Mouse (Mus musculus): ENCODE data around the gene Fzd2.
A peak's percentile ranks its signal among the peaks of the same experiment; 100 is the strongest.
"Not testable (repeated sequence)": the region's sequence is repeated elsewhere in the genome, so short reads cannot be mapped to it uniquely, and the experiment has no call there.

The Fzd2 gene

DNA sequence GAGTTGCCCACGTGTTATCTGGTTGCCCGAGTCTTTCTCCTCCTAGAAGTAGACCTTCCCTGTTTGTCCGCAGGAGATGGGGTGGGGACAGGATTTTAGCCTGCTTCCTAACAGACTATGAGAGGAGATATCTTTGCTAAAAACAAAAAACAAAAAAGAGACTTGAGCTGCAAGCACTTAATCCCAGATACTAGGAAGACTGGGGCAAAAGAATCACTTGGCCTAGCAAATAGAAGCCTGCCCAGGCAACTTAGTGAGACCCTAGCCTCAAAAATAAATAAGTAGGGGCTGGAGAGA is 24.2 kb upstream of the Fzd2 start:
- no peak for DNase-seq (ENCODE audit: inconsistent age in 2 of 2, low spot score in 1 of 2)

DNA sequence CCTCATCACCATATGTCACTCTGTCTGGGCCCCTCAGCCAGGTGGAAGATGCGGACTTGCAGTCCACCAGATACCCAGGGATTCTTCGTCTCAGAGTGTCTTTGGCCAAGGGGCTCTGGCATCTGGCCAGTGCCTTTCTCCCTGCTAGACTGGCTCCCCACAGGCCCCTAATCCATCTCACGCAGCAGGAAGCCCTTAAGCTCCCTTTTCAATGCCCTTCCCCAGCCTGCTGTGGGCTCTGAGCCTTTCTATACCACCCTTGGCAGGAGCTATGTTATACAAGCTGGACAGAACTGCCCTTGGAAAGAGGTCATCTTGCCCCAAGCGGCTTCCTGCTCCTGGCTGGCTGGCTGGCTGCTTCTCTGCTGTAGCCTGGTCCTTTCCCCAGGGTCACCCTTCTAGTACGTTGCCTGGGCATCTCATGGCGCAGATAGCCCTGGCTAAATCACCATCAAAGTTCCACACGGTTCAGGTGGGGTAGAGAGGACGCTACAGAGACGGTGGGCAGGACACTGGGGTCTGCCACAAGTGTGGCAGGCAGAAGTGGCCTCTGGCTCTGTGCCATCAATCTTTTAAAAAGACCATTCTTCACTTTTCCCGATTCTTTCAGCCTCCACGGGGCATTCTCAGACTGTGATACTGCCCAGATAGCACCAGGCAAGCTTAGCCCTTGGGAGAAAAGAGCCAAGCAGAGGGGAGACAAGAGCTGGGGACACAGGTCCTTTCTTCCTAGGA is 22.7 kb upstream of the Fzd2 start:
- no peak for DNase-seq (ENCODE audit: inconsistent age in 2 of 2, low spot score in 1 of 2)

DNA sequence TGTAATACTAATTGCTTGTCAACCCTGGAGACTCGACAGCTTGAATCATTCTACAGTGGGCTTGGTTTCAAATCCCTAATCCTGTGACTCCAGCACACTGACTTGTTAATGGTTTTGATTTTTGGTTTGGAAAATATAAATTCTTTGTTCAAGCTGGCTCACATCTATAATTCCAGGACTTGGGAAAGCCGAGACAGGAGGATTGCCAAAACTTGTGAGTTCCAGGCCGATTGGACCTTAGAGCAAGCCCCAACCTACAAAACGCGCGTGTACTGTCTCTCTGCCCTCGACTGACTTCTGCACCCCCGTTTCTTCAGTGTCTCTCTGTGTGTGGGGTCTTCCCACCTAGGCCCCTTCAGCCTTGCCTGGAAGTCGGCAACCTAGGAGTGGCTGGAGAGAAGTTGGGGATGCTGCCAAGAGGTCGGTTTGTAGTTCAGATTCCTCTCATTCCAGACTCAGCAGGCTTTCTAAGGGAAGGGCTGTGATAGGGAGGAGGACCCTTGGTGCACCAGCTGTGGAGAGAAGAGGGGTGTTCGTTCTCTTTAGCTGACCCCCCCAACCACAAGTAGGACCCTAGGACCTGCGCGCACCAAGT is 22.1 kb upstream of the Fzd2 start:
- DNase-seq (ENCODE audit: inconsistent age in 2 of 2, low spot score in 1 of 2): no peak

DNA sequence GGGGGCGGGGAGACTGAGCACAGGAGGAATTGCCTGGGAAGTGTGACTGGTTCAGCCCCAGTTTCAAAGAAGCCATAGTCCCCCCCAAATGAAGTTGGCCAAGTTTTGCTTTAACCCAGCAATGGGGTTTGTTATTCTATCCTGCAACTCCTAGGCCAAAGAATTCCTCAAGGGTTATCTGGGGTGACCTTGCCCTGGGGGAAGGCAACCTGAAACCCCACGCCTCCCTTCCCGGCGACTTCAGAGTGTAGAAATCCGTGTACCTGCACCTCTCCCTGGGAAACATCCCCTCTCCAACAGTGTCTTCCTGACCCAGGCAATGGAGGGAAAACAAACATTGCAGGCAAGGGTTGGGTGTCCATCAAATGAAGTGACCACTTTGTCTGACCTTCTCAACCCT is 21.5 kb upstream of the Fzd2 start:
- no peak for DNase-seq (ENCODE audit: inconsistent age in 2 of 2, low spot score in 1 of 2)

DNA sequence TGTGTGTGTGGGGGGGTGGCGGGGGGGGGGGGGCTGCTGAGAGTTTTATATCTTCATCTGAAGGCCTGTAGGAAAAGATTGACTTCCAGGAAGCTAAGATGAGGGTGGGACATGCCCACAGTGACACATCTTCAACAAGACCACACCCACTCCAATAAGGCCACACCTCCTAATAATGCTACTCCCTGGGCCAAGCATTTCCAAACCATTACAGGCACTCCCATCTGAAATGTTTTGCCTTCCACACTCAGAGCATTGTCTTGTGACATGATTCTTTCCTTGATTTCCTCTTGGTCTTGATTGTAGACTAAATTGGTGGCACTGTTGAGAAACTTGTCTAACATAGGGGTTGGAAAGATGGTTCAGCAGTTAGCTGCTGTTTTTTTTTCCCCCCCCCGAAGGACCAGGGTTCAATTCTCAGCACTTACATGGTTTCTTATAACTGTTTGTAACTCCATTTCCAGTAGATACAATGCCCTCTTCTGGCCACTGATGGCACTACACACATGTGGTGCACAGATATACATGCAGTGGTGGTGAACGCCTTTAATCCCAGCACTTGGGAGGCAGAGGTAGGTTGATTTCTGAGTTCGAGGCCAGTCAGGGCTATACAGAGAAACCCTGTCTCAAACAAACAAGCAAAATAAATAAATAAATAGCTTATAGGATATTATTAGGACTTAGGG is 17.6 kb upstream of the Fzd2 start:
- DNase-seq (ENCODE audit: inconsistent age in 2 of 2, low spot score in 1 of 2): no peak

DNA sequence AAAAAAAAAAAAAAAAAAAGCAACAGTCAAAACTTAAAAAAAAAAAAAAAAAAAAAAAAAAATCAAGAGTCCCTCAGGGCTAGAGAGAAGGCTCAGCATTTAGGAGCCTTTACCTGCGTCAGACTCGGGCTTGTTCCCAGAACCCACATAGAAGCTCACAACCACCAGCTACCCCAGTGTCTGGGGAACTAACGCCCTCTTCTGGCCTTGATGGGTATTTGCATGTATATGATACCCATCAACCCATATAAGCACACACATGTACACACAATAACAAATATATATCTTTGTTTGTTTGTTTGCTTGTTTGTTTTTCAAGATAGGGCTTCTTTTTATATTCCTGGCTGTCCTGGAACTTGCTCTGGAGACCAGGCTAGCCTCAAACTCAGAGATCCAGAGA is 16.6 kb upstream of the Fzd2 start:
- no peak for DNase-seq (ENCODE audit: inconsistent age in 2 of 2, low spot score in 1 of 2)

DNA sequence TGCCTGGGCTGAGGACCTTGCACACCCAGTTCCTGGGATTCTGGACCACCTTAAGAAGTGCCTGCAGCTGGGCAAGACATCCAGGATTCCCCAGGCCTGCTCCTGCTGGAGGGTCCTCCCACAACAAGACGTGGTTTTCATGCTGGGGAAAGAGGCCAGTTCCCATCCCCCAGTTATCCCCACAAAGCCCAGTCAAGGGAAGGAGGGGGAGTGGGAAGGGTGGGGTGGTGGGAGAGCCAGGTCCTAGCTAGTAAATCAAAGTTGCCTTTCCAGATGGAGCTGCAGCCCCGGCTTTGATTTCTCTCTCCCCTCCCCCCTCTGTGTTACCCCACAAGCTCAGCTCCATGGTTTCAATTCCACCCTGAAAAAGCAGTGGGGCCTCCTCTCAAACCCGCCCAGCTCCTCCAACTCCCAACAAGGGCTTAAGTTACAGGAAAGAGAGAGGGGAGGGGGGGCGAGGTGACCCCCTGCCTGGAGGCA is 8.8 kb upstream of the Fzd2 start:
- DNase-seq (ENCODE audit: inconsistent age in 2 of 2, low spot score in 1 of 2): no peak

DNA sequence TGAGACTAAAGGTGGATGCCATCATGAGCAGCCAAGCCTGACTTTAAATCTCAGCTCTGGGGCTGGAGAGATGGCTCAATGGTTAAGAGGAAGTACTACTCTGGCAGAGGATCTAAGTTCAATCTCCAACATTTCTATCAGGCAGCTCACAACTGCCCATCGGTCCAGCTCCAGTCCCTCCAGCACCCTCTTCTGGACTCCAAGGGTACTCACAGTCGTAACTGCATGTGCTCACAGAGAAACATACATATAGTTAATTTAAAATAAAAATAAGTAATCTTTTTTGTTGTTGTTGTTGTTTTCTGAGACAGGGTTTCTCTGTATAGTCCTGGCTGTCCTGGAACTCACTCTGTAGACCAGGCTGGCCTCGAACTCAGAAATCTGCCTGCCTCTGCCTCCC is 4.3 kb upstream of the Fzd2 start:
- DNase-seq (ENCODE audit: inconsistent age in 2 of 2, low spot score in 1 of 2): no peak

DNA sequence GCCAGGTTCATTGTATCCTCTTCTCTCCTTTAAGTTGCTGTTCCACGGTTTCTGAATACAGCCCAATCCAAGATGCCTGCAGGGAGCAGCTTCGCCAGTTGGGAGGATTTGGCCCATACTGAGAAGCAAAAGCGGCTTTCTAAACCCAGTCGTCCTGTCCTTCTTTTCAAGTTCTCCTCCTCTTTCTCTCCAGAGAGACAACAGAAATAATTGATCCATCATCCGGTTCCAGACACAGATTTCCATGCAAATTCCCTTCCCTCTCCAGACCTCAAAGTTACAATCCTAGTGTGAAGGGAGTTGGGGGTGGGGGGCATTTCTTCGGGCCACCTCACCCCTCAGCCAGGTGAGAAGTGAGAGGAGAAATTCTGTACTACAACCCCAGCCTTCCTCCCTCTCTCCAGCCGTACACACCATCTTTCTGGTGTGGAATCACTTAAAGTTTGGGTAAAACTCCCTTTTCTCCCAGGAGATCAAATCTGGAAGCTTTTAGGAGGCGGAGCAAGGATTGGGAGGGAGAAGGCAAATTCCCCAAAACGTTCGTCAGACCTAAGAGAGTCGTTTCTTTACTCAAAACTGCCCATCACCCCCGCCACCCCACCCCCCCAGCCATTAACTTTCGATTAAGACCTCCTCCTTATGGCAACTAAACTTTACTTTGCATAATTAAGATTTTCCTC is 1.2 kb upstream of the Fzd2 start:
- DNase-seq (ENCODE audit: inconsistent age in 2 of 2, low spot score in 1 of 2): no peak

DNA sequence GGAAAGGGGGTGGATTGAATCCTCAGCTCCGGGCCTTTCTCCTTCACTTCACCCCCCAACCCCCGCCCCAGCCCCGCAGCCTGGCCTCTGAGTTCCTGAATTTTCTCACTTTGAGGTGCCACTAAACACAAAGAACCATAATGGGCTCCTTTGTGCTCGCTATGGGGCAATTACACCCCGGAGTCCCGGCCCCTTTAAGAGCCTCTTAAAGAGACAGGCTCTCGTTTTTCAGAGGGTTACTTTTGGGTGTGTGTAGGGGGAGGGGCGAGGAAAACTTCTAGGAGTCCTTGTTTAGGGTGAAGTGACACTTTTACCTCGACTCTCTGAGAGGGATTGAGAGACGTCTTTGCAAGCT is 723 bp upstream of the Fzd2 start:
- peak; percentile 52 to 84 for DNase-seq (ENCODE audit: inconsistent age in 2 of 2, low spot score in 1 of 2)

DNA sequence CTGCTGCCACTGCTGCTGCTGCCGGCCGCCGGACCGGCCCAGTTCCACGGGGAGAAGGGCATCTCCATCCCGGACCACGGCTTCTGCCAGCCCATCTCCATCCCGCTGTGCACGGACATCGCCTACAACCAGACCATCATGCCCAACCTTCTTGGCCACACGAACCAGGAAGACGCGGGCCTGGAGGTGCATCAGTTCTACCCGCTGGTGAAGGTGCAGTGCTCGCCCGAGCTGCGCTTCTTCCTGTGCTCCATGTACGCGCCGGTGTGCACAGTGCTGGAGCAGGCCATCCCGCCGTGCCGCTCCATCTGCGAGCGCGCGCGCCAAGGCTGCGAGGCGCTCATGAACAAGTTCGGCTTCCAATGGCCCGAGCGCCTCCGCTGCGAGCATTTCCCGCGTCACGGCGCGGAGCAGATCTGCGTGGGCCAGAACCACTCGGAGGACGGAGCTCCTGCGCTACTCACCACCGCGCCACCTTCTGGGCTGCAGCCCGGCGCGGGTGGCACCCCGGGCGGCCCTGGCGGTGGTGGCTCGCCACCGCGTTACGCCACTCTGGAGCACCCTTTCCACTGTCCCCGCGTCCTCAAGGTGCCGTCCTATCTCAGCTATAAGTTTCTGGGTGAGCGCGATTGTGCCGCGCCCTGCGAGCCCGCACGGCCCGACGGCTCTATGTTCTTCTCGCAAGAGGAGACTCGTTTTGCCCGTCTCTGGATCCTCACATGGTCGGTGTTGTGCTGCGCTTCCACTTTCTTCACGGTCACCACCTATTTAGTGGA is 769 bp downstream of the Fzd2 start:
- DNase-seq (ENCODE audit: inconsistent age in 2 of 2, low spot score in 1 of 2): peak; percentile 49 to 82

DNA sequence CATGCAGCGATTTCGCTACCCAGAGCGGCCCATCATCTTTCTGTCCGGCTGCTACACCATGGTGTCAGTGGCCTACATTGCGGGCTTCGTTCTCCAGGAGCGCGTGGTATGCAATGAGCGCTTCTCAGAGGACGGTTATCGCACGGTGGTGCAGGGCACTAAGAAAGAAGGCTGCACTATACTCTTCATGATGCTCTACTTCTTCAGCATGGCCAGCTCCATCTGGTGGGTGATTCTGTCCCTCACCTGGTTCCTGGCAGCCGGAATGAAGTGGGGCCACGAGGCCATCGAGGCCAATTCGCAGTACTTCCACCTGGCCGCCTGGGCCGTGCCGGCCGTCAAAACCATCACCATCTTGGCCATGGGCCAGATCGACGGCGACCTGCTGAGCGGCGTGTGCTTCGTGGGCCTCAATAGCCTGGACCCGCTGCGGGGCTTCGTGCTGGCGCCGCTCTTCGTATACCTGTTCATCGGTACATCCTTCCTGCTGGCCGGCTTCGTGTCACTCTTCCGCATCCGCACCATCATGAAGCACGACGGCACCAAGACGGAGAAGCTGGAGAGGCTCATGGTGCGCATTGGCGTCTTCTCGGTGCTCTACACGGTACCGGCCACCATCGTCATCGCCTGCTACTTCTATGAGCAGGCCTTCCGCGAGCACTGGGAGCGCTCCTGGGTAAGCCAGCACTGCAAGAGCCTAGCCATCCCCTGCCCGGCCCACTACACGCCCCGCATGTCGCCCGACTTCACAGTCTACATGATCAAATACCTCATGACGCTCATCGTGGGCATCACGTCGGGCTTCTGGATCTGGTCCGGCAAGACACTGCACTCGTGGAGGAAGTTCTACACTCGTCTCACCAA is 1.6 kb downstream of the Fzd2 start:
- DNase-seq (ENCODE audit: inconsistent age in 2 of 2, low spot score in 1 of 2): no peak

DNA sequence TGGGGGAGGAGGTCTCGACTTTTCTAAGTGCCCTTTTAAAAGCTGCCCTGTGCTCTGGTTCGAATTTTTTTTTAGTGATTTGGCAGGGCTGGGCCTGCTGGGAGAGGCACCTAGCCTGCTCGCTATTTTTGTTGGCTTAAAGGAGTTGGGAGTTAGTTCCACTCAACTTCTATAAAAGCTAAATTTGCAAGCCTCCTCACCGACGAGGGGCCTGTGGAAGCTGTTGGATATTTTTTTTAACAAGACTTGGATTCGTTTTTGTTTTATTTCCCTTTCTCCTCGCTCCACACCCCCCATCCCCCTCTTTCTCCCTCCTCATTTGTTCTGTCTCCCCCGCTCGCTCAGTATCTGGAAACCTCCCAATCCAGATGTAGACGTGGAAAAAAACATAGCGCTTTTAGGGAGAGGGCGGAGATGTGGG is 2.6 kb downstream of the Fzd2 start:
- no peak for DNase-seq (ENCODE audit: inconsistent age in 2 of 2, low spot score in 1 of 2)

DNA sequence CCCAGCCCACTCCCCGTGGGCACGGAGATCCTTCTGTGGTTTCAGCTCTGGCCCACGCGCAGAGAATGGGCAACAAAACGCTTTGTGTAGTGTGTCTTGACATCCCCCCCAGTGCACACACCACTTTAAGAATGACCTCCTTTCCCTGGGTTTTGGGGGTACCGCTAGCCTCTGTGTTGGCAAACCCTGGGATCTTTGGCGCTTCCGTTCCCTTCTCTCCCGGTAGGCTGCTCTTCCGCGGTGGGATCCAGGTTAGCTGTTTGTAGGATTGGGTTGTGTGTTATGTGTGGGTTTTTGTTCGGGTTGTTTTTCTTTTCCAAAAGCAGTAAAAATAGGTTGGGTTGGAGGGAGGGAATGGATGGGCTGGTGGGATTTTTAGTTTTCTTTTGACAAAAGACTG is 3.0 kb downstream of the Fzd2 start:
- not testable (repeated sequence) for DNase-seq (ENCODE audit: inconsistent age in 2 of 2, low spot score in 1 of 2)

DNA sequence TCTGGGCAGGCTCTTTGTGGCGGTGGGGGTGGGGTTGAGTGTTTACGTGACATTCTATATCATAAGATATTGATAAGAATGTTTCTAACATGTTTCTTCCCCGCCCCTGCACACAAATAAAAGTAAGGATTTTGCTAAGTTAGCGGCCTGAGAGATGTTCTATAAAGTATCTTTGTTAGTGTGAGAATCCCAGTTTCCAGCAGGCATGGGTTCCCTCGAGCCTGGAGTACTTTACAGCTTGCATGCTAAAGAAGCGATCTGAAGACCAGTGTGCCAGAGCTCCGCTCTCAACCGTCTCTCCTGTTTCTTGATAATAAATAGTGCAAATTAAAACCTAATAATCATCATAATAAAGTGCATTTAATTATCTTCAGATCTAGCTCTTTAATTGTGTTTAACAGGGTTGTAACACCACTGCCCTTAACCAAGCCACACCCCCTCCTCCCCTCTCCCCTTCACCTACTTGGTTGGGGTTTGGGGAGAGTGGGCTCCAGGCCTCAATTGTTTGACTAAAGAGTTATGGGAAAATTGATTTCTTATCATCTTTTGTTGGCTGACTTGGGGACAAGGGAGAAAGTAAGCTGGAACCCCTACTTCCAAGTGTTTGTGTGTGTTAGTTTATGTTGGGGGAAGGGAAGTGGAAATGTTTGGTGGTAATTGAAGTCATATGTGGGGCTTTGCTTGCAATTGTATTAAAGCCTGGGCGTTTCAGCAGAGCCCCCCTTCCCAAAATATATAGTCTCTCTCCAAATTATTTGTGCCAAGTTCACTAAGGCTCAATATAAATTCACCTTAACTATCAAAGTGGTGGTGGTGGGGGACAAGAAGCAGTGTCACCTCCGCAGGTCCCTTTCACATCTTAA is 3.7 kb downstream of the Fzd2 start:
- DNase-seq (ENCODE audit: inconsistent age in 2 of 2, low spot score in 1 of 2): no peak

DNA sequence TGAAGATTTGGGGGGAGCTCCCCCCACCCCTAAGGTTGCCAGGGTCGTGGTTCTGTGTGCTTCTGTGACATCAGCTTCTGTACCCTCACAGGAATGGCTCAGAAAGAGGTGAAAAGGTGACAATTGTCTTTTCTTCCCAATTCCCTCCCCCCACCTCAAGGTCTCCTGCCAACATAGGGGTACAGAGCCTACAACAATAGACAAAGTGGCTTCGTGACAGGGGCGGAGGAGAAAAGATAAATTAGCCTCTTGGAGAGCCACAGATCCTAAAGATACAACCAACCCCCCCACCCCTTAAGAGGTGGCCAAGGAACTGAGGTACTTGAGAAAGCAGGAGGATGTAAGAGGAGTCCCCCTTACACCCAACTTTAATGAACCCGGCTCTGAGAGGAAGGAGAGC is 4.5 kb downstream of the Fzd2 start:
- DNase-seq (ENCODE audit: inconsistent age in 2 of 2, low spot score in 1 of 2): no peak

DNA sequence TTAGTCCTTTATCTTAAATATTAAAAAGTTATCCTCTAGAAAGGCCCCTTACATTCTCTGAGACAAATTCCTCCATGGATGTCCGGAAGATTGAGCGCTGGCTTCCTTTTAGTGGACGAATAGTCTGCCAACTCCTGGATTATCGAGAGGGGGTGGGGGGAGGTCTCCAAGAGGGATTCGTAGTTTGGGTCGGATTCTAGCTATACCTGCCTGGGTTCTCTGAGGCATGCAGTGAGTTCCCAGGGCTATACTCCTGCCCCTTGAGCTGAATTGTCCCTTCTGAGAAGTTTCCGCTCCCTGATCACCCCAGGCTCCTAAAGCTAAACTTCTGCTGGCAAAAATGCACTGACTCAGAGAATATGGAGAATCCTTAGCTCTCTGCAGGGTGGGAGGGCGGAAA is 5.3 kb downstream of the Fzd2 start:
- DNase-seq (ENCODE audit: inconsistent age in 2 of 2, low spot score in 1 of 2): no peak

DNA sequence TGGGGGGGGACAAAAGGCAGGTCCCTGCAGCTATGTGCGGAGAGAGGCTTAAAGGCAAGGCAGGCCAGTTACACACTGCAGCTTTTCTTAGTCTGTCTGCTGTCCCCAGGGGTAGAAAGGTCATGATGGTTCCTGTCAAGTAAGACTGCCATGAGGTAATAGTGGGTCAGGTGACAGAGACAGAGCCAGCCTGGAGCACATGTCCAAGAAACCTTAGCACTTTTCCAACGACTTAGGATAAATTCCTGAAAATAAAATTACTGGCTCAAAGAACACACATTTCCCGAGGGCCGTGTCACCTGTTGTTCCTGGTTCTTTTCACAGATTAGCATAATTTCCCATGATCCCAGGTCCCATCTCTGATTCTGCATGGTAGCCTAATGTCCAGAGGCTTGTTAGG is 6.1 kb downstream of the Fzd2 start:
- DNase-seq (ENCODE audit: inconsistent age in 2 of 2, low spot score in 1 of 2): no peak

DNA sequence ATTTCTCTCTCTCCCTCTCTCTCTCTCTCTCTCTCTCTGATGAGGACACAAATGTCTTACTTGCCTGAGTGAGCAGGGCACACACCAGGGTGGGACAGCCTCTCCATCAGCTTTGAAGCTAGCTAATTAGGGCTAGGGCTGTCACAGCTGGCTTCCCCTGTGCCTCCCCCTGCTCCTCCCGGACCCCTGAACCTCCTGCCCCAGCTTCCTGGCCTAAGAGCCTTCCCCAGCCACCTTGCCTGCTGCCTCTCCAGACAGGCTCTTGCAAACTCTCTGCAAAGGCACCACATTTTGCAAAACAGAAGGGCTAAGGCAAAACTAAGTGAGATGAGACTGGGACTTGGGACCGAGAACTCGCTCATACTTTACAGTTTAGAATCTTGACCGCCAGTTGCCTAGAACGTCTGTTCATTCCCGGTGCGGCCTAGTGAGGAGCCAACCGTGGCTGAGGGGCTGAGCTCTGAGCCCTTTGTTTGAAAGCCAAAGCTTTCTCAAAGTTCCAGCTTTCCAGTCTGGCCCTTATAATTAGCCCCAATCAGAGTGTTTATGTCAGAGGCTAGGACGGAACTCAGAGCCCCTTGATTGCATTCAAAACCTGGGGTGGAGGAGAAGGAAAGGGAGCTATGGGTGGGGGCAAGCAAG is 6.6 kb downstream of the Fzd2 start:
- DNase-seq (ENCODE audit: inconsistent age in 2 of 2, low spot score in 1 of 2): no peak
